Mouse (Mus musculus): ENCODE measurements at regions not wholly inside any gene's neighbourhood (a gene's known extent, or its start where the extent isn't known, plus 50 kb on each side); places are given as distances from the start of the nearest gene placed in this dataset.

DNA sequence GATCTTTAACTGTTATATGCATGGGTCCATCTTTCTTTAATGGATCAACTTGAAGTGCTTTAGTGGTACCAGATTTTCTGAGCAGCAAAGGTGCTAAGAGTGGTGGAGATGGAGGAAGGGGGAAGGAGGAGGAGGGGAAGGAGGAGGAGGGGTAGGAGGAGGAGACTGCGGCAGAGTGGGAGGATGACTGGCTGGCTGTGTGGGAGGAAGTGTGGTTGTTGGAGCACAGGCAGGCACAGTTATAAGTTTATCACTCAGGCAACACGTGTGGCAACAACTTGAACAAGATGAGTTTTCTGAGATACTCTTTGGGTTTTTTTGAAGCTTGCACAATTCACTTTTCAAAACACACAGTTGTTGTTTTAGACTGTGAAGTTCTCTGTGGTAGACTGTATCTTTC lies 108.2 kb downstream of the Ccdc71l start:
- ATAC-seq (replicated peaks; ENCODE audit: low FRiP score, low TSS enrichment, poor library complexity, severe bottlenecking): 0 out of 2 replicates have a peak, but pooled peaks have one; percentile 34

DNA sequence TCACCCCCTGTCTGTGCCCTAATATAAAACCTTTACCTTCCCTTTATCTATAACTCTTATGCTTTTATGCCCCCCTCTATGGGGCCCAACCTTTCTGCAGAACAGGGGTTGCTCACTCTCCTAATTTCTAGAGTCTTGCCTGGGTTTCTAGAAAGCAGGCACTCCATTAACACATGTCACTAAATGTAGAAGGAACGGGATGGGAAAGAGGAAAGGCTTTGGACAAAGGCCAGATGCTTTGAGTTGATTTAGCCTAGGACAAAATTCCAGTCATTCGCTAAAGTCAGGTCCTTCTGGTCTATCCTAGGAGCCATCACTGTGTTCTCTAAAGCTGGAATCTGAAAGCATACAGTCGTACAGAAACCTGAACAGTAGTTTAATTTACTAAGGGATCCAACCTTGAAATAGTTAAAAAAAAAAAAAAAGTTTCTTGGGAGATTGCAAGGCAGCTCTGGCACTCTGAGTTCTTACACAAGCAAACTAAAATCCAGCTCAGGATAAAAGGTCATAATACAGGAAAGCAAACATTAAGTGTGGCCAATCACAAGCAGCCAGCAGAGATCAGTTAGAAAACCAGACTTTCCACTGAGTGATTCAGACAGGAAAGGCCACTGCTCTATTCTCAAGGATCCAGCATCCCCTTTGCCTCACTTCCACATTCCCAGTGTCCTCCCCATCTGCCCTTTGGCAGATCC lies 109.5 kb downstream of the Ccdc71l start:
- ATAC-seq (replicated peaks; ENCODE audit: low FRiP score, low TSS enrichment, poor library complexity, severe bottlenecking): no peak

DNA sequence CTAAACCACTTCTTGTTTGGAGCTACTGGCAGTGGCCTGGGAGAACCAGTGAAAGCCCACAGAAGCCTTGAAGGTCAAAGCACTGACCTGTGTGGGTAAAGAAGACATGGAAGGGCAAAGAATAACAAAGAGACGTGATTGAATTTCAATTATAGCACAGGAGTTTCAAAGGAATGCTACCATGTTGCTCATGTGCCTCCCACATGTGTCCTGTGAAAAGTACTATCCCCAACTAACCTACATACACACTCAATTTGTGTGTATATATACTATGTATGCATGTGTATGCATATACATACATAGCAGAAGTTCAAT lies 110.0 kb downstream of the Ccdc71l start:
- ATAC-seq (replicated peaks; ENCODE audit: low FRiP score, low TSS enrichment, poor library complexity, severe bottlenecking): no peak

DNA sequence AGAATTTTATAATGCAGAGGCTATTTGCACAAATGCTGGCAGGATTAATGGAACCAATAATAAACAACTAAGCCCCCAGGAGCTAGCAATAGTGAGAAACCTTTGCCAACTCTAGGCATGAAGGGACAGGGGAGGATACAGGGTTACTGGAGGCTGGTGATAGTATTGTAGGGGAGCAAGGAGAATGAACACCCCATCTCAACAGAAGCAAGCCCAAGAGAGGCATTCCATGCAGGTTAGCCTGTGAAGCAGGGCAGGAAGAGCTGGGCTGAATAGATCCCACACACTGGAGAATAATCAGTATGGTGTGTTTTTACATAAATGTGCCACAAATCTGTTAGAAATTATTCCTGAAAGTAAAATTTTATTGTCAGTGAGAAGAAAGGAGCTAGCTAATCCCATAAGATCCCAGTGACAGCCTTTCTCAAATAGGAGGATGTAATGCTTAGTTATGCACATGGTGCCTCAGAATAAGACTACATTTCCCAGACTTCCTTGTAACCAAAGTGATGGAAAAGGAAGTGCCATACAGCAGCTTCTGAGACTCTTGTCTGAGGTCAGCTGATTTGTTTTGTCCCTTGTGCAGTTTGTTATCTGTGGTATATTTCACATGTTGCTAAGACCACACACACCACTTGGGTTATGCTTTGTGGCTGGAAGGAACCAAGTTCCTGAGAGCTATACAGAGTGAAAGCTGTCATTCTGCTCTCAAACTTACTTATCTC lies 111.1 kb downstream of the Ccdc71l start:
- ATAC-seq (replicated peaks; ENCODE audit: low FRiP score, low TSS enrichment, poor library complexity, severe bottlenecking): peak; percentile 74

DNA sequence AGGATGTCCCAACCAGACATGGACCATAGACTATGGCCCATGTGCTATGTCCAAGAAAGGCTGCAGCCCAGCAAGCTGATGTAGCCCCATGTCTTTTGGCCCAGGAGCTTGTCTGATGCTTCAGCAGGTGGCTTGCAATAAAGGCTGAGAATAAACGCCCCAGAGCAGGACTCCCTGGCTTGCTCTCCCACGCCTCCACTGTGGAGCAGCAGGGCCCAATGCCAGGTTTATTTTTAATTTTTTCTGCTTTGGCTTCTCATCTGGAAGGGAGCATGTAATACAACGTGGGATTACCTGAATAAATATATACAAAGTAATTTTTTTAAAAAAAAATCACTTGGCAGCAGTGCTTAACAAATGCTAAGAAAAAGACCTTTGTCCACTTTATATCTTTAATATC lies 125.7 kb downstream of the Ccdc71l start:
- no peak for ATAC-seq (replicated peaks; ENCODE audit: low FRiP score, low TSS enrichment, poor library complexity, severe bottlenecking)

DNA sequence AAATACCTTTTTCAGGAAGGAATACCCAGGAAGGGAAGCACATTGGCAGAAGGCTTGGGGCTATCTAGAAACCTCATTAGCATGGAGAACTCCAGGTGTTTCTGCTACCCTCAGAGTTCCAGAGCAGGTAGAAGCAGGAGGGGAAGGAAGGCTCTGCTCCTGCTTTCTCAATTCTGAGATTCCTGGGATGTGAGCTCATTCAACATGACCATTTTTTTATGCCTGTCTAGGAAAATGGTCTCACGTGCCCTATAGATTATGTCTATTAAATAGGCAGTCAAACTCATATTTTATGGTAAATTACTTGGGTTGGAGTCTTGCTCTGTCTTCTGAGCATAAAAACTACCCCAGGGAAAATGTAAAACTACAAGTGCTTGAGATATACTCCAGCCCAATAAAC lies 130.2 kb downstream of the Ccdc71l start:
- ATAC-seq (replicated peaks; ENCODE audit: low FRiP score, low TSS enrichment, poor library complexity, severe bottlenecking): no peak

DNA sequence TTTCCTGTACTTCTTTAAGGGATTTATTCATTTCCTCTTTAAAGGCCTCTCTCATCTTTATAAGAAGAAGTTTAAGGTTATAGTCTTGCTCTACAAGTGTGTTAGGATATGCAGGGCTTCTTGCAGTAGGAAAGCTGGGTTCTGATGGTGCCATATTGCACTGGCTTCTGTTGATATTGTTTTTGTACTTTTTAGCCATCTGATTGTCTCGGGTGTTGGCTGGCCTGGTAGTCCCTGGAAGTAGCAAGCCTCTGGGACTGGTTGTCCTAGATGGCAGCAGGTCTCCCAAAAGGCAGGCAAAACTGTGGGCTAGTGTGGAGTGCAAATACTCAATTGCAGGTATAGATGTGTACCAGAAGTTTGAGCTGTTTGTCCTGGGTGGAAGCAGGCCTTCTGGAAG lies 147.1 kb downstream of the Ccdc71l start:
- no peak for ATAC-seq (replicated peaks; ENCODE audit: low FRiP score, low TSS enrichment, poor library complexity, severe bottlenecking)

DNA sequence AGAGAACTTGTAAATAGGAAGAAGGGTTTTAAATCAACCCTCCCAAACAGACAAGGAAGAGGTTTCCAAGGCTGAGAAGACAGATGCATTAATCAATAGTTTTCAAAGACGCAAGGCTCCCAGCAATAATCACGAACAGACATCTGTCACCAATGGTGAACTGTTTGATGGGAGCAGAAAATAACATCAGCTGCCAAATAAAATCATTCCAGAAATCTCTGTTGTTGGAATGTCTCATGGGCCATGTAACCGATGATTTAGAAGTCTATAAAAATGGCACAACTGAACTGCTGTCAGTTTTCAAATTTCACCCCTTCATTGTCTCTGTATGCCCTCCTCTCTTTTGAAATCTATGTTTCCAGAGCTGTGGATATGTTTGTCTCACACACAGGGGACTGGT lies 152.7 kb downstream of the Ccdc71l start:
- ATAC-seq (replicated peaks; ENCODE audit: low FRiP score, low TSS enrichment, poor library complexity, severe bottlenecking): no peak

DNA sequence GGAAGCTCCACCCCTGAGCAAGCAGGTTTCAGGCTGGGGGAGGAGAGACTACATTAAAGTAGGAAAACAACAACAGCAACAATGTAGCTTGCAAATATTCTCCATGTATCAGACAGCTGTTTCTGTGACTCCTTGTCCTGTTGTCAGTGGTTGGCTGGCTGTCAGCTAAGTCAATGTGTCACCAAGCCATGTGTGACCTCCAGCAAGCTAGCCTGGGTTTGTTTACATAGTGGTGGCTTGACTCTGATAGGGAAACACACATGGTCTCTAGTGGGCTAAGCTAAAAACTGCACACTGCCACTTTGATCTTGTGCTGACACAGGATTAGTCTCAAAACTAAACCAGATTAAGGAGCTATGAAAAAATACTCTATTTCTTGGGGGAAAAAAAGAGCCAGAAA lies 155.1 kb downstream of the Ccdc71l start:
- ATAC-seq (replicated peaks; ENCODE audit: low FRiP score, low TSS enrichment, poor library complexity, severe bottlenecking): no peak

DNA sequence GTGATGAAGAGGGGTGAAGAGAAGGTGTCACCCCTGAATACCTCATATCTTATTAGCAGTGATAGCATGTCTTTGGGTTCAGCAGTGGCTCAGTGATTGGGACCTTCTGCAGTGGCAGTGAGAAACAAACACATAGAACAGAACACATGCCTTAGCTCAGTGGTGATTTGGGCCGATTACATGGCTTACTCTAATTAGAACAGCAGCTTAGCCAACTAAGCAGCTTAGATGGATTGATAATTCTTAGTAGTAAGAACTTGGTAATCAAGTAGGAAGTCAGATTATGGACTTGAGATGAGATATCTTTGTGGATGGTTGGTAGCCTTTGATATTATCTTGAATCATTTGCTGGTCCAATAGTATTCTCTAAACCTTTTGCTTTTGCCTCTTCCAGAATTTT lies 167.0 kb downstream of the Ccdc71l start:
- ATAC-seq (replicated peaks; ENCODE audit: low FRiP score, low TSS enrichment, poor library complexity, severe bottlenecking): no peak

DNA sequence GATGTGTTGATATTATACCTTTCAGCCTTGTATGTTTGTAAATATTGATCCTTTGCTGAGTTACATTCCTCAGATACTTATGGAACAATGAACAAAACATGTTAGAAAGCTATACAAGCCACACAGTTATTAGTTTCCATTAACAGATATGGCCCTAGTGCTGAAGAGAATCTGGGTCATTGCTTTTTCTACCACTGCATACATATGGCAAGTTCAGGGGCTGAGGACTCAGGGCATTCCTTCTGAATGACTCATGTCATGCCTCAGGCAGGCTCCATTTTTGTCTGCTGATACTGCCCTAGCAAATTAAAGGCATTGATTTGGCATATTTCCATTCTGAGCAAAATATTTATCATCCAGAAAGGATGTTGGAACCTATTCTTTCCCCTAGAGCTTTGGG lies 167.9 kb downstream of the Ccdc71l start:
- ATAC-seq (replicated peaks; ENCODE audit: low FRiP score, low TSS enrichment, poor library complexity, severe bottlenecking): no peak

DNA sequence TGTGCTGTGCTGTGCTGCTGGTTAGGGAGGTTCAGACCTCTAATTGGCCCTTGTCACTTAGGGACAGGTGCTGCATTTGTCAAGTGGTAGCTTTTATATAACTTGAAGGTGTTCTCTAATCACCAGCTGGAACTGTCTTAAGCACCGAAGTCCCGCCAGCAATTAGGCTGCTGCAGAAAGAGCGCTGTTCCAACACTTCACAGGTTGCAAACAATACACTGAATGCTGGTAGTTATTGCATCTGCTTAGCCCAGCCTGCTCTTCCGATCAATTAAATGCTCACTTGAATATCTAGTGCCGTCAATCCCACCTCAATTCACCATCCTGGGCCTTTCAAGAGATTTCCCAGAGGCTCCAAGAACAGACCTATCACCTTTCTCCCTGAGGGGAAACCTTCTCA lies 175.3 kb downstream of the Ccdc71l start:
- no peak for ATAC-seq (replicated peaks; ENCODE audit: low FRiP score, low TSS enrichment, poor library complexity, severe bottlenecking)

DNA sequence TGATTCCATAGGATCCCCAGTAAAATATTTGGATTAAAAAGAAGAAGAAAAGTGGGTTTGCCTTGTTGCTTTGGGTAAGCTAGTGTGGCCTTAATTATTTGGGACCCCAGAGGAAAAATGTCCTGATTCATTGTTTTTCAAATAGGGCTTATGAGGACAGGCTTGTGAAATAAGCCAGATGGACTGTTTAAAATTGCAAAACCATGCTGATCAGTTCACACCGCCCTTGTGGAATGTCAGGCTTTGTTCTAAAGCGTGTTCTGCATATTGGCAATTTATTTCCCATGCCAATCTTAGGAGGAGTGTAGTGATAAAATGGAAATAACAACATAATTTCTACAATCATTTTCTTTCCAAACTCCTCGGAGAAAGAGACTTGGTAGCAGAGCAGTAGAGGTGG lies 189.3 kb downstream of the Ccdc71l start:
- no peak for ATAC-seq (replicated peaks; ENCODE audit: low FRiP score, low TSS enrichment, poor library complexity, severe bottlenecking)

DNA sequence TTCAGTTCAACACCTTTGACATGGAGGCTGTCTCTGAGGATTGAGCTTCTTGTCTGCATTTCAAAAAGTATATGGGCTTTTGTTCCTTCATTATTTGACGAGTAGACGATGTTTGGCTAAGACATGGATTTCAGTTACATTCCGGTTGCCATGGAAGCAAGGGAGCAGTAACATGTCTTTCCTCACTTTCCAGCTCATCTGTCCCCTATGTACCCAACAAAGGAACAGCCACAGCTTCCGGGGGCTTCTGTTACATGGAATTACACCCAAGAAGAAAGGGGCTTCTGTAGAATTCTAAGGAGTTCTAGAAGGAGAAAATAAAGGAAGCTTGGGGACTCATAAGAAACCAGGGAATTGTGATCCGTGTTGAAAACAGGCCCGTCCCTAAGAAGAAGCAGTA lies 202.8 kb downstream of the Ccdc71l start:
- no peak for ATAC-seq (replicated peaks; ENCODE audit: low FRiP score, low TSS enrichment, poor library complexity, severe bottlenecking)

DNA sequence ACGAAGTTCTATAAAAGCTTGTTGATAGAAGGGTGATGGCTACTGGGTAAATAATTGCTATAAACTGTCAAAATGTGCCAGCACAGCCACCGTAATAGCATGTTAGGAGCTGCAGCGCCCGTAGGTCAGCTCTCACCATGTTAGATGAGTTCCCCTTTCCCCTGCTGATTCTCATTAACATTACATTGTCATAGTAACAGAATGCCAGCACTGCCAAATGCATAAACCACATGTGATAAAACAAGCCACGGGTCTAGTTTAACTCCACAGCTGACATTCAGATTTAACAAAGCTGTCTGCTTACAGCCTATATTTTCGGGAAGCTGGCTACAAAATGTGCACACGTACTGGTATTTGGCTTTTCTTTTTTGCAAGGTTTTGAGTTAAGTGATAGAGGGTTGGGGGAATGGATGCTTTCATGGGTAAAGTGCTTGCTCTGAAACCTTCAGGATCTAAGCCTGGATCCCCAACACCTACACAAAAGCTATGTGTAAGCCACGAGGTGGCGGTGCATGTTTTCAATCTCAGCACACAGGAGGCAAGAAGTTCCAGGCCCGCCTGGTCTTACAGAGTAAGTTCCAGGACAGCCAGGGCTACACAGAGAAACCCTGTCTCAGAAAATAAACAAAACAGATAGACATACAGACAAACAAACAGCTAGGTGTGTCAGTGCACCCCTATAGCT lies 217.1 kb upstream of the Nampt start:
- peak; percentile 34; the same call in 1 of the 2 replicates for ATAC-seq (replicated peaks; ENCODE audit: low FRiP score, low TSS enrichment, poor library complexity, severe bottlenecking)

DNA sequence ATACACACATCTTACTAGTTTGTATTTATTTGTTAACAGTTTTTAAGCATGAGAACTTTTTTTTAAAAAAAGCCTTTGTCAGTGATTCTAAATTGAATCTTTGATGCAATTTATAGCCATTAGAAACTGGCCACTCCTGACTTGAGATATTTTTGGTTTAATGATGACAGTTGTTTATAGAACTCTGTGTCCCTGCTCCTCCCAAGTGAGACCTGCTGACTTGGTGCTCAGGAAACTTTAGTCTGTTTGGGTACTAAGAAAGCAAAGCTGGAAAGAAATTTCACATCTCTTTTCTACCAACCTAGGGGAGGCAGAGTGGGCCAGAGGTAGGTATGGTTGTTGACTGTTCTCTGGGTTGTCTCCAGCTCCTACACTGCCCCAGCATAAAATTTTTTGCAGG lies 214.0 kb upstream of the Nampt start:
- ATAC-seq (replicated peaks; ENCODE audit: low FRiP score, low TSS enrichment, poor library complexity, severe bottlenecking): no peak

DNA sequence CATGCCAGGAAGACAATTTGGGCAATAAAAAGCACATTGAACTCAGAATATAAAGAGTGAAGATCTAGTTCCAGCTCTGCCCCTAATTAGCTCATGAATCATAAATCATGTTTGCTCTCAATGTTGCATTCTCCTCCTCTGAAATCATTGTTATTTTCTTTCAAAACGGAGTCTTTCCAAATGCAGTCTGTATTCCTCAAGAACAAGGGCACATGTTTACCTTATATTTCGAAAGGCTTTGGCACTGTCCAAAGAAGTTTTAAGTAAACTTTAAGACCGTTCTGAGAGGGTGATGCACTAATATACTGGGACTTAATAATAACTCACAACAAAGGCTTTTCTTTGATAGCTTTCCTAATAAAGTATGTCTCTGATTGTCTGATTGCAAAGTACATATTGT lies 204.3 kb upstream of the Nampt start:
- ATAC-seq (replicated peaks; ENCODE audit: low FRiP score, low TSS enrichment, poor library complexity, severe bottlenecking): no peak

DNA sequence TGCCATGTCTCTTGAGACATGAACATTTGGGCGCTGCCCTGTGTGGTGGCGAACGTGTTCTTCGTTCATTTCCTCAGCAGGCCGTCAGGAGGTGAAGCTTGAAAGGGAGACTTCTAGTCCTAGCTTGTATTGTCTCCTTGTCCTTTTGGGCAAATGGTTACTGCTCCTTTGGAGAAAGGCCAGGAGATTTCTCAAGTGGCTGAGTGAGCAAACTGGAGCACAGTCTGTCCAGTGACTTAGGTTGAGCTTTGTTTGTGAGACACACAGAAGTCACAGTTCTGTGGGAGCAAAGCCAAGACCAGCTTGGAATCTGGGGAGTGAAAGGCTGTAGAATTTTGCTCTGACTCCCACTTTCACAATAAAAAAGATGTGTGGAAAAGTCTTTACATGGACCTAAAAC lies 203.3 kb upstream of the Nampt start:
- no peak for ATAC-seq (replicated peaks; ENCODE audit: low FRiP score, low TSS enrichment, poor library complexity, severe bottlenecking)

DNA sequence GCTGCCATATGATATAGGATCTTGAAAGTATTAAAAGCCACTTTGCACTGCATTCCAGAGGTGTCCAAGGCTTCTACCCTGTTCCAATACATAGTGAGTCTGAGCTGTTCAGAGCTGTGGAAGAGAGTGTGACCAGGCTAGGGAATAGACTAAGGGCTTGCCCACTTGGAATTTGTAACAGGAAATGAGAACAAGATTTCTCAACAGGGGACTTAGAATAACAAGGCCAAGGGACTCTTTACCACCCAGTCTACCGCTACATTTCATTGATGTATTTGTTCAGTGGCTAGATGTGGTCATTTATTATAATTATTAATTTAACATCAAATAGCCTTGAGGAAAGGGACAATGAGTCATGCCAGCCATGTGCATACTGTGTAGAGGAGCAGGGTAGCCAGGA lies 202.3 kb upstream of the Nampt start:
- ATAC-seq (replicated peaks; ENCODE audit: low FRiP score, low TSS enrichment, poor library complexity, severe bottlenecking): no peak

DNA sequence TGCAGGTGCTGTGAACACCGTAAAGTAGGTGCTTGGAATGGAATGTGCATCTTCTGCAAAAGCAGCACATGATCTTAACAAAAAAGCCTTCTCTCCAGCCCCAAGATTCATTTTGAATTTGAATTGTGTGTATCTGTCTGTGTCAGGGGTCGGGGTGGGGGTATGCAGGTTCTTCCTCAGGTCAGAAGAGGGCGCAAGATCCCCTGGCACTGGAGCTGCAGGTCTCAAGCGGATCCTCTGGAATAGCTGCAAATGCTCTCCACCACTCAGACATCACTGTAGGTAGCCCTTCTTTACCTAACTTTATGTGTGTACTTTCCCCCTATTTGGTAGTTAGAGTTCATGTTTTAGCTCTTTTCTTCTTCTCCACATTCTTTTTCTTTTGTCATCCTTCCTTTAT lies 199.5 kb upstream of the Nampt start:
- no peak for ATAC-seq (replicated peaks; ENCODE audit: low FRiP score, low TSS enrichment, poor library complexity, severe bottlenecking)

DNA sequence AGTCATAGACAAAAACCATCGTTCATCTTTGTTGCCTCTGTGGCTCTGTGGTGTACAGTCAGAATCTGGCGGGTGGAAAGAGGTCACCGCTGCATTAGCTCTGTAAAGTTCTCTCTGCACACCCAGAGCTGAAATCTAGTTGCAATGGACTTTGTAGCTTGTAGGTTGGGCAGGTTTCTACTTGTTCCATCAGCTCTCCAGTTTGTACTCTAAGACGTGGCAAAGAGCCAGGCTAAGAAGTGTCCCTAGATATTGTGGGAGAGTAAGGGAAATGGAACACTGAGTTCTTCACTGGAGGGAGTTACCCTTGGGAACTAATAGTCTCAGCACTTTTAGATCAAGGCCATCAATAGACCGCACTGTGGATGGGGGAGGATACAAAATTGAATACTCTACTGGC lies 197.6 kb upstream of the Nampt start:
- ATAC-seq (replicated peaks; ENCODE audit: low FRiP score, low TSS enrichment, poor library complexity, severe bottlenecking): no peak

Measured in megakaryocyte-erythroid progenitor cell, adult 5-6 weeks (primary cell).